10 mouse cellular contexts compared by ENCODE assay signal in the genomic region with DNA sequence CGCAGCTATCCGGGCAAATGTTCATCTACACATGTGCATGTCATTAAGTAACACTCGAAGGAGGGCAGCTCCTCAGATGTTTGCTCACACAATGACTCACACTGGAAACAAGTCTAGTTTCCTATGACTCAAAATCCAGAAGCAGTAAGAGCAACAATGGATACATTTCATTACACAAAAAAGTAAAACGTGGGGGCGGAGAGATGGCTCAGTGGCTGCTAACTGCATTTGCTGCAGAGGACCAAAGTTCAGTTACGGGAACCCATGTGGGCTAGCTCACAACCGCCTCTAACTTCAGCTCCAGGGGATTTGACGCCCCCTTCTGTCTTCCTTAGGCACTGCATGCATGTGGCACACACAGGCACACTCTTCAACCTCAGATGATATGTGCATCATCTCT. TPM values are rescaled to one million over a fixed set of nuclear protein-coding genes. Genes with fewer than 3 reads are reported as not detected.
A peak's percentile ranks its signal among the peaks of the same experiment; 100 is the strongest.
DNase-seq lines count a peak whose midpoint lies in the region; ATAC-seq and TF ChIP-seq lines count a peak whose summit lies in the region.
"Had no signal": no experiment of that assay in that cellular context is flagged by ENCODE, and none has a peak within 500 bp of the region (broad histone marks: within the 10 kb centered on the region; RNA-seq: fewer than 3 reads in every experiment).

No protein-coding gene starts in this region.

- H3K27ac ChIP-seq in forebrain, postnatal 0 days (ENCODE audit: low read depth, low read length) = no peak overlapping the region
- H3K27ac ChIP-seq in forebrain, embryonic 10.5 days = no peak overlapping the region
- no peak overlapping the region for H3K27ac ChIP-seq in lung, embryonic 14.5 days (ENCODE audit: low read depth)
- H3K27ac ChIP-seq: limb, embryonic 12.5 days had no signal

- H3K9ac ChIP-seq in forebrain, postnatal 0 days = no peak overlapping the region
- no peak overlapping the region for H3K9ac ChIP-seq in lung, embryonic 14.5 days
- H3K9ac ChIP-seq: limb, embryonic 12.5 days had no signal

- 68% methylated on average over 8 of the region's 8 CpGs for whole genome bisulfite sequencing in forebrain, postnatal 0 days
- 67% methylated on average over 8 of the region's 8 CpGs for WGBS in forebrain, embryonic 10.5 days
- WGBS in lung, embryonic 14.5 days = 55% methylated on average over 8 of the region's 8 CpGs

- no peaks in the 10 kb centered on the region for H3K36me3 ChIP-seq in forebrain, postnatal 0 days (ENCODE audit: insufficient read depth)
- no peaks in the 10 kb centered on the region for H3K36me3 ChIP-seq in forebrain, embryonic 10.5 days (replicated peaks)
- H3K36me3 ChIP-seq in lung, embryonic 14.5 days (ENCODE audit: insufficient read depth) = no peaks in the 10 kb centered on the region
- H3K36me3 ChIP-seq: limb, embryonic 12.5 days had no signal

- DNase-seq in forebrain, postnatal 0 days = no peak
- DNase-seq in forebrain, embryonic 10.5 days (ENCODE audit: extremely low spot score, low spot score) = no peak
- no peak for DNase-seq in lung, embryonic 14.5 days
- no peak for DNase-seq in lung, adult 18-20 months
- peak; percentile 88 for DNase-seq in NIH3T3 (ENCODE audit: low read depth)
- DNase-seq in retina, postnatal 1 day = no peak
- no peak for DNase-seq in left cerebral cortex, postnatal 36 days (ENCODE audit: low spot score in 2 of 2)

- no peak overlapping the region for H3K4me2 ChIP-seq in forebrain, postnatal 0 days (ENCODE audit: low read depth)
- no peak overlapping the region for H3K4me2 ChIP-seq in lung, embryonic 14.5 days
- H3K4me2 ChIP-seq: limb, embryonic 12.5 days had no signal

- H3K27me3 ChIP-seq in forebrain, postnatal 0 days (ENCODE audit: insufficient read depth, low read length) = no peaks in the 10 kb centered on the region; the same call in 1 of the 2 replicates
- no peaks in the 10 kb centered on the region for H3K27me3 ChIP-seq in forebrain, embryonic 10.5 days (ENCODE audit: poor library complexity, severe bottlenecking)
- H3K27me3 ChIP-seq in lung, embryonic 14.5 days (ENCODE audit: insufficient read depth, low read length) = no peaks in the 10 kb centered on the region; the same call in 1 of the 2 replicates

- H3K4me3 ChIP-seq in forebrain, postnatal 0 days (ENCODE audit: low read depth, low read length) = no peak overlapping the region
- no peak overlapping the region for H3K4me3 ChIP-seq in forebrain, embryonic 10.5 days
- no peak overlapping the region for H3K4me3 ChIP-seq in lung, embryonic 14.5 days (ENCODE audit: low read depth, low read length)
- H3K4me3 ChIP-seq: erythroblast, embryonic 14.5 days; limb, embryonic 12.5 days had no signal

- peak; percentile 22 for TF ChIP-seq CTCF in forebrain, postnatal 0 days (IDR thresholded peaks at IDR 0.05; ENCODE audit: low read depth)
- TF ChIP-seq CTCF in lung, embryonic 14.5 days (IDR thresholded peaks at IDR 0.05; ENCODE audit: low read depth) = peak; percentile 33; the same call in 1 of the 2 replicates

- intact Hi-C loops in left cerebral cortex, postnatal 36 days (cut with DNase I) = loop anchor here (5.0 kb wide), 1 partner anchor 162 kb away; a partner anchor contains a TSS

- no peaks in the 10 kb centered on the region for H3K9me3 ChIP-seq in forebrain, postnatal 0 days (ENCODE audit: low read length)
- no peaks in the 10 kb centered on the region for H3K9me3 ChIP-seq in forebrain, embryonic 10.5 days
- no peaks in the 10 kb centered on the region for H3K9me3 ChIP-seq in lung, embryonic 14.5 days (ENCODE audit: low read depth, low read length)
- H3K9me3 ChIP-seq: limb, embryonic 12.5 days had no signal

- ATAC-seq in forebrain, postnatal 0 days = no peak
- ATAC-seq in lung, embryonic 14.5 days (ENCODE audit: insufficient read depth) = no peak
- ATAC-seq in megakaryocyte-erythroid progenitor cell, adult 5-6 weeks (replicated peaks; ENCODE audit: low FRiP score, low TSS enrichment, poor library complexity, severe bottlenecking) = 0 out of 2 replicates have a peak, but pooled peaks have one; percentile 29

- no peaks in the 10 kb centered on the region for H3K4me1 ChIP-seq in forebrain, postnatal 0 days (ENCODE audit: insufficient read depth)
- no peaks in the 10 kb centered on the region for H3K4me1 ChIP-seq in forebrain, embryonic 10.5 days
- H3K4me1 ChIP-seq in lung, embryonic 14.5 days (ENCODE audit: insufficient read depth) = no peaks in the 10 kb centered on the region
- H3K4me1 ChIP-seq: limb, embryonic 12.5 days had no signal

RNA-seq across cellular contexts. Expression of a gene that starts 8.9 kb away (rescaled TPM):
- 20.5 and 22.6 TPM in 2 replicates for total RNA-seq in forebrain, postnatal 0 days (2014; rRNA removed)
- 18.3 and 25.0 TPM in 2 replicates for polyA plus RNA-seq in forebrain, postnatal 0 days (2015; fragmentation: Nextera tagmentation; extraction: Ambion mirVana)
- polyA plus RNA-seq in forebrain, embryonic 10.5 days (2016; fragmentation: Nextera tagmentation; extraction: Ambion mirVana) = 23.1 and 24.0 TPM in 2 replicates
- 24.4 and 25.9 TPM in 2 replicates for polyA plus RNA-seq in lung, embryonic 14.5 days (2014; fragmentation: Nextera tagmentation; extraction: Ambion mirVana)
- total RNA-seq in megakaryocyte-erythroid progenitor cell, adult 5-6 weeks (2014; fragmentation: Nextera tagmentation) = 6.4 and 19.1 TPM in 2 replicates
- total RNA-seq in megakaryocyte-erythroid progenitor cell, adult 5-6 weeks (2017) = 21.3 and 22.3 TPM in 2 replicates
- 10 to 100 TPM; 27.8 to 28.7 TPM for total RNA-seq in left cerebral cortex, postnatal 36 days (2021)
